Mouse (Mus musculus): Measurements from ENCODE around the gene Slc23a4.

DNA sequence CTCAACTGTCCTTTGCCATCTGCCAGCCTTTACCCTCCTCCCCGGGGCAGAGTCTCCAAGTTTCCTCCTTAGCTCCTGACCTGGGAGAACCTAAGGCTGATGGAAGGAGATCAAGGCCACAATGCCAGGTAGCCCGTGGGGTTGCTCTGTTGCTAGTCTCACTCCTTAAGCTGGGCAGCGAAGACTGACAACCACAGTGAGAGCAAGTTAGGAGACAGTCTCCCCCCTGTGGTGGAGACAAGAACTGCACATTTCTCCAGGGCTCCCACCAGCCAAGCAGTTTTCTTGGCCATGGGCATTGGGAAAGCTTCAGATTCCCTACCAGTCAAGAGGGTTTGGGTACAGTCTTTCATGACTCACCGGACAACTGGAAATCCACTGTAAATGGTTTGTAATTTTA, 61.0 kb downstream of the Slc23a4 start:
- peak; percentile 82 for TF ChIP-seq CTCF (IDR thresholded peaks at IDR 0.05; ENCODE audit: low read depth, low read length)
- TF ChIP-seq POLR2A (IDR thresholded peaks at IDR 0.05; ENCODE audit: insufficient read depth, low read length), result no peak
